Mouse (Mus musculus) megakaryocyte, embryonic 14.5 days (primary cell): ENCODE data around the gene Clpb.

ENCODE experiments used
- FLI1 ChIP-seq: IDR thresholded peaks from 2 replicates; pipeline ENCODE4 v1.6.1; 2012; ENCODE audit warnings: low read length, inconsistent platforms, mixed read lengths
- GATA1 ChIP-seq: IDR thresholded peaks from 3 replicates; pipeline ENCODE4 v1.6.1; 2012; ENCODE audit warnings: mixed read lengths, low read length, inconsistent platforms, borderline replicate concordance

- TF ChIP-seq GATA1 = no peak
- no peak for TF ChIP-seq FLI1
These were observed 13.7 kb upstream of the Clpb start for GRCm38 (mm10) chr7:101649729-101650128.
